Mouse (Mus musculus) testis, adult 10 weeks (tissue): ENCODE results near the gene Pip4k2c. TPM values are rescaled to one million over a fixed set of nuclear protein-coding genes. Genes with fewer than 3 reads are reported as not detected.

ENCODE experiments used
- polyA plus RNA-seq: library from polyadenylated mRNA; stranded (reverse); fragments of 350-450 nt; fragmentation: Illumina TruSeq; extraction: RNeasy Lipid Tissue Mini Kit (QIAGEN cat#74804); gene quantifications from one replicate; pipeline ENCODE4 v1.2.3, GENCODE M21; 2014; ENCODE audit warnings: low read depth, low replicate concordance

The Pip4k2c gene
- polyA plus RNA-seq, result 7.2 TPM

GRCm38 (mm10) chr10:127211414-127211854, at the start of gene Pip4k2c:
Gene Pip4k2c (minus strand): TSS chr10:127211585.

DNA sequence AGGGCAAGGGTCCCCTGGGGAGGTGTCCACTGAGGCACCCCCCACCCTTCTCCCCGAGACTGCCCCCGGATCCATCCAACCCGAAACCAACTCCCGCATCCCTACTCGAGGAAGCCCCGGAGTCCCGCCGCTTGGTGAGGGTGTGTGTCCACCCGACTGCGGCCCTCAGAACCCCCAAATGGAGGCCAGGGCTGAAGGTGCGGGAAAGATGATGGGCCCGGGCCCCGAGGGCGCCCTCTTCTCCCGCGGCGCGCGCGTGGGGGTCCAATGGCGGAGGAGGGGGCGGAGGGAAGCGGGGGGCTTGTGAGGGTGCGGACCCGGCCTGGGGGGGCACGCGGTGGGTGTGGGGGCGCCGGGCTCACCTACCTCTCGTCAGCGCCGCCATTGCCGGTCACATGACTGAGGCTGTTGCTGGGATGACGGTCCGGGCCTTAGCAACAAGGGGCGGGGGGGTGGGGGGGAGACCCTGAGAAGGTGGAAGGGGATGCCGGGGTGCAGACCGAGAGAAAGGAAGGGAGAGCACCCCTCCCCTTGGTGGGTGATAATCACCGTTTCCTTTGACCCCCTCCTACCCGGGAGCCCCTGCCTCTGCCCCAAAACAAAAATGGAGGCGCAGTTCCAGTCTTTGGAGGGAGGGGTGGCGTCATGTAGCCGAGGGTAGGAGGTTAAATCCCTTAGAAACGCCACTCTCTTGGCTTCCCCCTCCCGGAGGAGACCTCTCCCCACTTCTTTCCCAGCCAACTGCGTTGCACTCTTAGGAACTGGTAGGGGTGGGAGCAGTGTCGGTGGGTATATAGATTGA, 15.9 kb downstream of the Pip4k2c start, which contains the start of gene Dtx3:
Gene Dtx3 (minus strand): TSS at position 401 of the 802 bp plus-strand sequence.

GRCm38 (mm10) chr10:127189651-127190381, 21.6 kb downstream of the Pip4k2c start, which contains the start of gene Arhgef25:
Gene Arhgef25 (minus strand): TSS chr10:127190083.

GRCm38 (mm10) chr10:127179871-127180694, 31.3 kb downstream of the Pip4k2c start, which contains the start of gene Slc26a10:
Gene Slc26a10 (minus strand): TSS chr10:127180645.

DNA sequence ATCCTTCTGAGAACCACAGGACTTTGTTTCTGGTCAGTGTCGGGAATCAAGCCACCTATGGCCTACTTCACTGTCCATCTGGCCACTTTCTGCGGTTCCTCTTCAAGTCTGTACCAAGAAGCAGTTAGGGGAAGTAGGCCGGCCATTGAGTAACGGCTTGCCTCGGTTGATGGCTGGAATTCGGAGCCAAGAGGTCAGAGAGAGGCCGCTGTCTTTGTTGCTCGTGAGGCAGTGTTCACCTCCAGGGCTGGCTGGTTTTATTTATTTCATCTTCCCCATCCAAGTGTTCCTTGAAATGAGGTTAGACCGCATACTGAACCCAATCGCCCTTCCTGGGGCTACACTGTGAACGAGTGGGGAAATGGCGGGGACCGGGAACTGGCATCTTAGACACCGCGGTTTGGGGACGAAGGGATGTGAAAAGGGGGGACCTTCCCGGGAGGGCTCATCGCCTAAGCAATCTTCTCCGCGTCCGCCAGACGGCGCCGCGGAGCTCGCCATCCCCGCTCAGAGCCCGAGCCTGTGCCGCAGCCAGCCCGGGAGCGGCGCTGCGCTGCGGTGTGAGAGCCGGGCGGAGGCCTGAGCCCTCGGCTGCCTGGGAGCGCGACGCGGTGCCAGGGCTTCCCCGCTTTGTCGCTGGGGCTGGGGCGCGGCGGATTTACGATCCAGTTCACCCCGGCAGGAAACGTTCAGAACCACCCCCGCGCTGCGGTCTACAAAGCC, 46.6 kb downstream of the Pip4k2c start, which contains the start of gene B4galnt1:
Gene B4galnt1 (plus strand): TSS at position 595 of the 723 bp plus-strand sequence.

Other genes starting within 250 kb of the Pip4k2c start
- gene Ctdsp2, start 232.9 kb downstream of the Pip4k2c start, polyA plus RNA-seq, result 5.3 TPM
- not detected for gene Avil, start 210.9 kb downstream of the Pip4k2c start, polyA plus RNA-seq
- 2.9 TPM for gene Tsfm, start 180.7 kb downstream of the Pip4k2c start, polyA plus RNA-seq
- gene Mettl1, start 170.2 kb downstream of the Pip4k2c start, polyA plus RNA-seq, result 3.7 TPM
- not detected for gene Eef1akmt3, start 170.1 kb downstream of the Pip4k2c start, polyA plus RNA-seq
- gene Cyp27b1, start 163.3 kb downstream of the Pip4k2c start, polyA plus RNA-seq, result 0.11 TPM
- 0.27 TPM for gene March9, start 151.4 kb downstream of the Pip4k2c start, polyA plus RNA-seq
- 13.9 TPM for gene Cdk4, start 148.1 kb downstream of the Pip4k2c start, polyA plus RNA-seq
- gene Tspan31, start 141.3 kb downstream of the Pip4k2c start, polyA plus RNA-seq, result 9.5 TPM
- 0.06 TPM for gene Agap2, start 136.3 kb downstream of the Pip4k2c start, polyA plus RNA-seq
- gene Os9, start 90.5 kb downstream of the Pip4k2c start, polyA plus RNA-seq, result 5.2 TPM
- 1.1 TPM for gene B4galnt1, start 46.4 kb downstream of the Pip4k2c start, polyA plus RNA-seq
- gene Slc26a10, start 30.9 kb downstream of the Pip4k2c start, polyA plus RNA-seq, result 3.1 TPM
- gene Arhgef25, start 21.5 kb downstream of the Pip4k2c start, polyA plus RNA-seq, result 7.3 TPM
- 7.7 TPM for gene Dtx3, start 15.9 kb downstream of the Pip4k2c start, polyA plus RNA-seq
- gene Kif5a, start 51.8 kb upstream of the Pip4k2c start, polyA plus RNA-seq, result 0.84 TPM
- 67.0 TPM for gene Dctn2, start 54.8 kb upstream of the Pip4k2c start, polyA plus RNA-seq
- 3.4 TPM for gene Mbd6, start 77.4 kb upstream of the Pip4k2c start, polyA plus RNA-seq
- gene Mars, start 100.2 kb upstream of the Pip4k2c start, polyA plus RNA-seq, result 11.4 TPM
- gene Arhgap9, start 110.4 kb upstream of the Pip4k2c start, polyA plus RNA-seq, result 0.10 TPM
- gene Gli1, start 130.4 kb upstream of the Pip4k2c start, polyA plus RNA-seq, result 0.13 TPM
- not detected for gene Inhbe, start 142.8 kb upstream of the Pip4k2c start, polyA plus RNA-seq
- not detected for gene Inhbc, start 158.8 kb upstream of the Pip4k2c start, polyA plus RNA-seq
- gene R3hdm2, start 168.7 kb upstream of the Pip4k2c start, polyA plus RNA-seq, result 121 TPM